Mouse (Mus musculus) layer of hippocampus, adult 18-20 months (tissue): Measurements from ENCODE around the gene Esr1. TPM values are rescaled to one million over a fixed set of nuclear protein-coding genes. Genes with fewer than 3 reads are reported as not detected.
A peak's percentile ranks its signal among the peaks of the same experiment; 100 is the strongest.
"Not testable (repeated sequence)": the region's sequence is repeated elsewhere in the genome, so short reads cannot be mapped to it uniquely, and the experiment has no call there.

ENCODE experiments used
- DNase-seq, 2 experiments: peaks; one replicate each; pipeline ENCODE4 v3.0.0; 2022; ENCODE audit warnings: low spot score in 2 of 2
- total RNA-seq, 2 experiments: library from RNA; stranded (reverse); gene quantifications; 2 replicates each; pipeline ENCODE4 v1.2.3; 2021

Esr1 gene
- total RNA-seq, 2 experiments from 2014 or later: 3.4 to 4.5 TPM

DNA sequence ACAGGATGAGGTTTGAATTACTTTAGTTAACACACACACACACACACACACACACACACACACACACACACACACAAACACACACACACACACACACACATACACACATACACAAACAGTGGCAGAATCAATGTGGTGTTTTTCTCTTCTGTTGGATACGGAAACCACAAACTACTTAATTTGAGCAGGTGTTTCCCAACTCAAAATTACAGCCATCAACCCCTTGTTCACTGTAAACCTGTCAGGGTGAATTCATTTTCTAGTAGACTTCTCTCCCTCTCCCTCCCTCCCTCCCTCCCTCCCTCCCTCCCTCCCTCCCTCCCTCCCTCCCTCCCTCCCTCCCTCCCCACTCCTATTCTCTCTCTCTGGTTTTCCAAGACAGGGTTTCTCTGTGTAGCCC is 8.0 kb downstream of the Esr1 start:
- DNase-seq: not testable (repeated sequence)

DNA sequence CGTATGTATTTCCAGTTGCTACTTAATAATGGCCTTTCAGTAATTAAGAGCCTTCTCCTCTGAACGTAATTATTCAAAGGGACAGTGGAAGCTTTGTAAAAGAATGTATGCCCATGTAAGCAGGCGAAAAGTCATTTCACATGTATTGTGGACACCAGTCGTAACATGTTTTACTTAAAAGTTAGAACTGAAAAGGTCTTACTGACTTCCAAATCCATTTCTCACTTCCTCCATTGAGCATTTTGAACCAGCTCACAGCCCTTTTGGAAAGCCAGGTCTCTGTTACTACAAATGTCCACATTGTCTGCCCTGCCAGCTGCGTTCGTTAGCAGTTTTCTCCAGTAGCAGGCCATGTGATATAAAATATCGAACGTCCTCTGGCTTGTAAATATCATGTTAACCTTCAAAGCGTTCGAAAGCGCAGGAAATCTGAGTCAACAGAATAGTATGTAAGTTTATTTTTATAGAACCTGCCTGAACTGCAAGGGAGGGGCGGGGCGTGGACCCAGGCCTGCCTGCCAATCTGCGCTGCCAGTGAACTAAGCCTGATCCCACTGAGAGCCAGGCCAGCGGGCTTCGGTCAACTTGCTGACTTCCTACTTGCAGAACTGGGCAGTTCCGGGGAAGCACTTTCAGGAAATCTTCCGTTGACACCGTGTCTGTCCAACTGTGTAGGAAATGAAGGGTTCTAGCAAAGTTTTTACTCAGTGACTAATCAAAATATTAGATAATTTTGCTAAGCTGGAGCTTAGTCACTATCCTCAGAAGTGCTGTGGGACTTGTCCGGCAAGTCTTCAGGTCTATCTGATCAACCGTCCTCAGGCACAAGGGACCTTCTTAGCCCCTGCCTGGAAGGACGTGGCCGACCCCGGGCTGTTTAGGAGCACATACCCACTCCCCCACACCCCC is 9.5 kb downstream of the Esr1 start:
- DNase-seq: no peak

DNA sequence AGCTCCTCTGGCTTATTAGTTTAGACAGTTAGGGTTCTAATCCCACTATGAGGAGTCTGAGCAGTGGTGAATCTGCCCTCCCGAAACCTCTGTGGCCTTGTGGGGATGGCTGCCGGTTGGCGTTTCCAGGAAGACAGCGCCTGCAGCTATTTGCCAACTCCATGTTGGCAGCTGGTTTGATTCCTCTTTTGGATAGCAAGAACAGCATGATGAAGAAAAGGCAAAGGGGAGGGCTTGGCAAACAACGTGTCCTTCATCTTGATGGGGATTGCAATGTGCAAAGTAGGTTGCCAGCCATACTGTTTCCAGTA is 10.1 kb downstream of the Esr1 start:
- DNase-seq: no peak

- DNase-seq: no peak
These were observed 11.9 kb downstream of the Esr1 start for GRCm38 (mm10) chr10:4623319-4623718.

DNA sequence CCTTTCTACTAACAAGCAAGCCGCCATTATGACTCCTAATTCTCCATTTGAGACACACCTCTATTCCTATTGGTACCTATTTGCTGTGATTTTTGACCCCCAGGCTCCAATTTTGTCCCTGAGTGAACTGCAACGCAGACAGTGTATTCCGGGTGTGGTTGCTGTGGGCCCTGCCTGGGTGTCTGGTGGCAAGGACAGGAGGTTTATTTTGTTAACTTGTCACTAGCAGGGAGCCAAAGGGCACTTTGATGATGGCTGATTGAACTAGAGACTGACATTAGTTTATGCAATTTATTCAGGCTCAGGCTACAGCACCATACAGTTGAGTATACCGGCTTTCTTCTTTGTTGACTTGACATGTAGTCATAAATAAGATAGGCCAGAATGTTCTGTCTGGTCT is 13.2 kb downstream of the Esr1 start:
- no peak for DNase-seq

GRCm38 (mm10) chr10:4625300-4625699 is 13.9 kb downstream of the Esr1 start:
- DNase-seq: no peak

DNA sequence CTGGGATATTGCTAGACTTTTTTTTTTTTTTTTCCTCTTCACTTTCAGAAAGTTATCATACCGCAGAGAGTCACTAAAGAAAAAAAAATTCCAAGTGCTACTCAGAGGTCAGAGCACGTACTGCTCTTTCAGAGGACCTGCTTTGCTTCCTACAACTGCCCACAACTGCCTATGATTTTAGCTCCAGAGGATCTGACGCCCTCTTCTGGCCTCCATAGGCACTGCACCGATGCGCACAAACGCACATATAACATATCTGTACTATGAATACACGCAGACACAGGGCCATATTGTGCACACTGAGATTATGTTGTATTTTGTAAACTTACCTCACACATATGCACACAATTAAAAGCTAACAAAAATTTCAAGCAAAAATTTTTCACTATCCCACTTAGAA is 15.0 kb downstream of the Esr1 start:
- DNase-seq: no peak

GRCm38 (mm10) chr10:4626996-4627395 is 15.6 kb downstream of the Esr1 start:
- no peak for DNase-seq

GRCm38 (mm10) chr10:4627415-4627814 is 16.0 kb downstream of the Esr1 start:
- no peak for DNase-seq

- DNase-seq: no peak
These were observed 17.9 kb downstream of the Esr1 start for GRCm38 (mm10) chr10:4629314-4629713.

DNA sequence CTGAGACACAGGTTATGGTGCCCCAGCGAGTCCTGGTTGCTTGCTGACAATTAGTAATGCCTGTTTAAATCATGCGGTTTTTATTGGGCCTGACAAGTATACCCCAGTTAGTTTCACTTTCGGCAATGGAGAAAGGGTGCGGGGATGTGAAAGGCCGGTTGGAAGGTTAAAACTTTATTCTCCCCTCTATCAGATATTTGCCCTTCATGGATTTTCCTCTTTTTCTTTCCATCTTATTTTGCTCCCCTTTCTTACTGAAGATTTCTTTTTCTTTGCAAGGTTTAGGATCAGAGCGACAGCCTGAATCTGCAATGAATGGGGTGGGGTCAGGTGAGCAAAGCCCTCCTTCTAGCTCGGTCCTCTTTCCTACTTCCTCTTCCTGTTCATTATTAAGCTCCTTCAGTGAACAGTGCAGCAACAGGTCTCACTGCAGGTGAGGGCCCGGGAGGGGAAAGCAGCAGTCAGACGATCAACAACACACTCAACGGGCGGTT is 20.9 kb downstream of the Esr1 start:
- no peak for DNase-seq

- DNase-seq: no peak
These were observed 22.1 kb downstream of the Esr1 start for GRCm38 (mm10) chr10:4633287-4634030.

DNA sequence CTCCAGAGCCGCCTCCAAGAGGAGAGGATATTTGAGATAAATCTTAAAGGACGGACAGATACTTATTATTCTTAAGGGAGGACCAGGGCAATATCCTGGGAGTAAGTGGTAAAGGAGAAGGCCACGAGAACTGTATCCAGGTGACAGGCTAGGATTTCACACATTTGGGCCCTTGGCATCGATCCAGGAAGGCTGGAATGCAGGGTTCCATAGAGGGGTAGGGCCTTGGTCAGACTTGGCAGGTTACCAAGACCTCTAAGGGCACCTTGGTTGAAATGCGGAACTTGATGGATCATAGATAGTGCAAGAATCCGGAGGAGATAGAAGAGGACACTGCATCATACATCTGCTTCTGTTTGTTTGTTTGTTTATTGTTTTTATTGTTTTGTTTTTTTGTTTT is 24.3 kb downstream of the Esr1 start:
- DNase-seq: no peak

- DNase-seq: no peak
These were observed 34.7 kb downstream of the Esr1 start for GRCm38 (mm10) chr10:4646074-4646473.

- no peak for DNase-seq
These were observed 35.5 kb downstream of the Esr1 start for GRCm38 (mm10) chr10:4646851-4647250.

DNA sequence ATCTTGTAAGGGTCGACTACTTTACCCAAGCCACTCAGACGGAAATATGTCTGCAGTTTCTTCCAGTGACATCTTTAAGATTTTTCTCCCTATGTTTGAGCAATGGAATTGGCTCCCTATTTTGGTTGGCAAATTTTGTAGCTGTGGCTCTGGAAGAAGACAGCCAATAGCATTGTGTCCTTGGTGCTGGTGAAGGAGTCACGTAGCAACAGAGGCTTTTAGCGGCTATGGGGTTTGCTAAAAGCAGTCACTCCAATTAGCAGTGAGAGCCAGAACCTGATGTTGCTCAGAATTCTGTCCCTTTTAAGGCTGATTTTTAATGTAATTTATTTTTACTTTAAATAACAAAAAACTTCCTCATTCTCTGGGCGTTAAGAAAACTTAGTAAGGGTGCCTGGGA is 54.0 kb downstream of the Esr1 start:
- no peak for DNase-seq

- DNase-seq: no peak
These were observed 55.6 kb downstream of the Esr1 start for GRCm38 (mm10) chr10:4667006-4667405.

- DNase-seq: no peak
These were observed 58.7 kb downstream of the Esr1 start for GRCm38 (mm10) chr10:4670053-4670452.

- DNase-seq: no peak
These were observed 60.5 kb downstream of the Esr1 start for GRCm38 (mm10) chr10:4671876-4672275.

DNA sequence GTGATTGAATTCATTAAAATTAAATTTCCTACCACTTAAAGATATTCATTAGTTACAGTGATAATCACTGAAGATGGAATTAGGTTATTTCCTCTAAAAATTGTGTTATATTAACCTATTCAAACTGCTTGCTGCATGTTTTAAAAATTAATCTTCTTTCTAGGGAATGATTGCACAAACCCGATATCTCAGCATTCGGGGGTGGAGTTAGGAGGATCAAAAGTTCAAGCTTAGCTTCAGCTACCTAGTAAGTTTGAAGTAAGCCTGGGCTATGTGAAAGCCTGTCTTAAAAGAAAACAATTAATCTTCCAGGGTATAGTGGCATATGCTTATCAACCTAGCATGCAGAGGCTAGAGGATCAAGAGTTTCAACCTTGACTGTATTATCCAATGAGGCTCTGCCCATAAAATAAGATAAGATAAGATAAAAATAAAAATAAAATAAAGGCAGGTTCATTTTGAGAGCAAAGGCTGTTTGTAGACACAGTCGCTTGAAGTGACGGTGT is 62.0 kb downstream of the Esr1 start:
- DNase-seq: no peak

GRCm38 (mm10) chr10:4674983-4675592 is 63.7 kb downstream of the Esr1 start:
- peak; percentile 13 to 63 for DNase-seq

DNA sequence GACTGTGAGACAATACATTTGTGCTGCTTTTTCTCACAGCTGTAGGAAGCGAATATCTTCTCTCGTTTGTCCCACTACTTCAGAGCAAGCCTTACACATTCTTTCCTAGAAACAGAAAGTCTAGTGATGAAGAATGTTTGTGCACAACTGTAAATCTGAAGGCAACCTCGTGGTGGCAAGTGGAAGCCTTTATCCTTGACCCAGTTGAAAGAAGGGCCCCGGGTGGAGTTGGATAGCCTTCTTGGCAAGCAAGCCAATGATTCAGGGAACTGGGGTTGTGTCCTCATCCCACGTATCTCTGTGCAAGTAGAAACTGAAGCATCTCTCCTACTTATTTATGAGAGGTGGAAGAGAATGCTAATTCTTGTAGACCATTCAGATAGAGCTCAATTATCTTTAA is 71.7 kb downstream of the Esr1 start:
- DNase-seq: no peak
